Comparison of ENCODE assay signal across 8 mouse cellular contexts in the genomic region with DNA sequence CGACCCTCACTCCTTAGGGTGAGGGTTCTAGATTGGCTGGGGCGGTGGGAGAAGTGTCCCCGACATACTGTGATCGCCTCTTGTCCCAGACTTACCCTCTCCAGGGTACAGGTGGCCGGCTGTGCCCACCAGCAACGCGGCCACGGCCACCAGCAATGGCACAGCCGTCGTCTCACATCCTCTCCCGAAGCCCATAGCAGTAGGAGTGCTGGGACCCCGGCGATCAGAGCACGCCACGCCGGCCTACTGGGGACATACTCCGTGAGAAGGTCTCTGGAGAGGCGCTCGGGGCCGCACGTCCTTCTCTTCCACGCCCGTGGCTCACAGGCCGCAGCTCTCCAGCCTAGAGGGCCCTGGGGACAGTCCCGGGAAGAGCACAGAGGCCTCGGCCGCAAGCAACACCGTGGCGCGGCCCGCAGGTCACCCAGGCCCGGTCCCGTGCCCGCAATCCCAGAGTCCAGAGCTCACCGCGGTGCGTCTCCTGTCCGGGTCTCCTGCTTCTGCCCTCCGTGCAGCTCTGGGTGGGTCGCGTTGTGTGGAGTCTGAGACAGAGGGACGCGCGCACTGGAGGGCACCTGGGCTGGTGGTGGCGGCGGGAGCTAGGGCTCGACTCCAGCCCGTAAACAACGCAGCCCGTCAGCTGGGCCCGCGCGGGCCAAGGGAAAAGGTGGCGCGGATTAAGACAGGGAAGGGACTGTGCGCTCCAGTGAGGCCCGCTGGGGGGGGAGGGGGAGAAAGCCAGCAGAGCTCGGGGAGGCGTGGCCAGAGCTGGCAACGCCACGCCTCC. TPM values are rescaled to one million over a fixed set of nuclear protein-coding genes. Genes with fewer than 3 reads are reported as not detected.
DNase-seq lines count a peak whose midpoint lies in the region; ATAC-seq and TF ChIP-seq lines count a peak whose summit lies in the region.

A gene (minus strand): TSS at position 684 of the 787 bp plus-strand sequence.

- H3K9me3 ChIP-seq in hindbrain, embryonic 10.5 days = peaks cover 6% of the 10 kb centered on the region; the same call in 1 of the 2 replicates
- no peaks in the 10 kb centered on the region for H3K9me3 ChIP-seq in lung, embryonic 15.5 days

- no peak for TF ChIP-seq CTCF in olfactory bulb, adult 2 months (IDR thresholded peaks at IDR 0.05; ENCODE audit: insufficient read depth, low read depth, low read length)

- peak within 1 kb of the TSS; percentile 90 for H3K9ac ChIP-seq in lung, embryonic 15.5 days

- peak; percentile 93 for ATAC-seq in lung, embryonic 15.5 days (ENCODE audit: borderline replicate concordance, extremely low read depth, low FRiP score, low TSS enrichment)

- under 1% methylated on average over 61 of the region's 61 CpGs for WGBS in hindbrain, embryonic 10.5 days
- under 1% methylated on average over 57 of the region's 61 CpGs for WGBS in lung, embryonic 15.5 days
- WGBS in olfactory bulb, adult 2 months = under 1% methylated on average over 60 of the region's 61 CpGs

- peak; percentile 55; the same call in 1 of the 2 replicates for TF ChIP-seq POLR2A in olfactory bulb, adult 2 months (IDR thresholded peaks at IDR 0.05; ENCODE audit: insufficient read depth, low read depth, low read length)

- peak; percentile 96 for DNase-seq in NIH3T3 (ENCODE audit: low read depth)
- peak; percentile 94 for DNase-seq in cerebellum, adult 9-11 months
- peak; percentile 82 to 94 for DNase-seq in frontal cortex, adult 2 months (ENCODE audit: extremely low spot score in 1 of 2, low spot score in 1 of 2)
- DNase-seq in hindbrain, embryonic 10.5 days (ENCODE audit: low spot score) = peak; percentile 96
- peak; percentile 79 for DNase-seq in layer of hippocampus, adult 9-10 months (ENCODE audit: low spot score)
- DNase-seq in thymus, adult 18-20 months = peak; percentile 88 to 89

- peak within 1 kb of the TSS; percentile 92 for H3K4me3 ChIP-seq in hindbrain, embryonic 10.5 days
- H3K4me3 ChIP-seq in lung, embryonic 15.5 days = peak within 1 kb of the TSS; percentile 98
- peak within 1 kb of the TSS; percentile 91 for H3K4me3 ChIP-seq in olfactory bulb, adult 2 months (ENCODE audit: insufficient read depth, low read depth, low read length)

- peaks cover 27% of the 10 kb centered on the region for H3K4me1 ChIP-seq in hindbrain, embryonic 10.5 days (replicated peaks)
- peaks cover 18% of the 10 kb centered on the region for H3K4me1 ChIP-seq in lung, embryonic 15.5 days
- H3K4me1 ChIP-seq in olfactory bulb, adult 2 months (ENCODE audit: control insufficient read depth, insufficient read depth, low read length) = peaks cover 12% of the 10 kb centered on the region; the same call in 1 of the 2 replicates

- peak within 1 kb of the TSS; percentile 92 for H3K27ac ChIP-seq in hindbrain, embryonic 10.5 days
- peak within 1 kb of the TSS; percentile 76 for H3K27ac ChIP-seq in lung, embryonic 15.5 days
- peak within 1 kb of the TSS; percentile 48; the same call in 1 of the 2 replicates for H3K27ac ChIP-seq in olfactory bulb, adult 2 months (ENCODE audit: insufficient read depth, low read depth, low read length)

- H3K36me3 ChIP-seq in hindbrain, embryonic 10.5 days = 0 out of 2 replicates have a peak, but pooled peaks cover 6% of the 10 kb centered on the region
- no peaks in the 10 kb centered on the region for H3K36me3 ChIP-seq in lung, embryonic 15.5 days

- H3K4me2 ChIP-seq in lung, embryonic 15.5 days = peak within 1 kb of the TSS; percentile 85

- H3K27me3 ChIP-seq in hindbrain, embryonic 10.5 days (ENCODE audit: insufficient read depth, poor library complexity, severe bottlenecking) = 0 out of 2 replicates have a peak, but pooled peaks cover 4% of the 10 kb centered on the region
- H3K27me3 ChIP-seq in lung, embryonic 15.5 days = no peaks in the 10 kb centered on the region

RNA-seq across cellular contexts. Expression of the gene that starts here (rescaled TPM):
- 16.2 and 17.3 TPM in 2 replicates for polyA plus RNA-seq in frontal cortex, adult 2 months (2012; rRNA removed)
- 28.1 and 30.4 TPM in 2 replicates for polyA plus RNA-seq in hindbrain, embryonic 10.5 days (2016; fragmentation: Nextera tagmentation; extraction: Ambion mirVana)
- 34.8 and 38.8 TPM in 2 replicates for polyA plus RNA-seq in lung, embryonic 15.5 days (2015; fragmentation: Nextera tagmentation; extraction: Ambion mirVana)
- 62.6 and 277 TPM in 2 replicates for polyA plus RNA-seq in olfactory bulb, adult 2 months (2012; ENCODE audit: insufficient read depth, insufficient read length, low replicate concordance, missing spikeins)

Comparison
In these comparisons a context has a peak if more than half of its experiments do, and no peak if none do; other contexts are left out.
1. Peak in every context shown above with its lines: DNase-seq, ATAC-seq, H3K4me3 ChIP-seq and H3K27ac ChIP-seq.